Mouse (Mus musculus) kidney, adult 9 months (tissue): ENCODE measurements around the gene Clec12a.

Experiments used
- DNase-seq: peaks from one replicate; pipeline ENCODE4 v3.0.0; 2022

Gene Clec12a

GRCm38 (mm10) chr6:129380454-129380853 lies 38.0 kb downstream of the Clec12a start:
- DNase-seq = no peak

- DNase-seq = peak; percentile 31
Observed at GRCm38 (mm10) chr6:129381736-129382135, 39.2 kb downstream of the Clec12a start.

- no peak for DNase-seq
Observed at GRCm38 (mm10) chr6:129383466-129383865, 41.0 kb downstream of the Clec12a start.

GRCm38 (mm10) chr6:129385000-129385399 lies 42.5 kb downstream of the Clec12a start:
- no peak for DNase-seq

GRCm38 (mm10) chr6:129385774-129386173 lies 43.3 kb downstream of the Clec12a start, which contains the start of gene Clec12b:
Gene Clec12b, minus strand, starts transcription at chr6:129385874.
- DNase-seq = no peak

GRCm38 (mm10) chr6:129393087-129393720 lies 50.7 kb downstream of the Clec12a start:
- DNase-seq = peak; percentile 54

- DNase-seq = no peak
Observed at GRCm38 (mm10) chr6:129393732-129394131, 51.2 kb downstream of the Clec12a start.

GRCm38 (mm10) chr6:129396997-129397396 lies 54.5 kb downstream of the Clec12a start, which contains the start of gene Clec1b:
Gene Clec1b, plus strand, starts transcription at chr6:129397297.
- DNase-seq = no peak

GRCm38 (mm10) chr6:129399945-129400344 lies 57.5 kb downstream of the Clec12a start:
- peak; percentile 65 for DNase-seq

- no peak for DNase-seq
Observed at GRCm38 (mm10) chr6:129402404-129402803, 59.9 kb downstream of the Clec12a start.

GRCm38 (mm10) chr6:129403391-129403790 lies 60.9 kb downstream of the Clec12a start:
- DNase-seq = no peak

GRCm38 (mm10) chr6:129405999-129406398 lies 63.5 kb downstream of the Clec12a start:
- DNase-seq = no peak

GRCm38 (mm10) chr6:129407324-129407723 lies 64.8 kb downstream of the Clec12a start:
- DNase-seq = peak; percentile 31

- no peak for DNase-seq
Observed at GRCm38 (mm10) chr6:129408562-129408961, 66.1 kb downstream of the Clec12a start, which contains the start of gene Clec9a. Gene Clec9a, plus strand, starts transcription at chr6:129408862.

- no peak for DNase-seq
Observed at GRCm38 (mm10) chr6:129414177-129414576, 71.7 kb downstream of the Clec12a start.
